Mouse (Mus musculus): ENCODE data around the gene Fam168a. TPM values are rescaled to one million over a fixed set of nuclear protein-coding genes. Genes with fewer than 3 reads are reported as not detected.
A peak's percentile ranks its signal among the peaks of the same experiment; 100 is the strongest.

Fam168a gene
- polyA plus RNA-seq, 1 experiment from 2014 or later, result 46.1 TPM

GRCm38 (mm10) chr7:100685061-100686030 lies 21.1 kb upstream of the Fam168a start:
- Histone ChIP-seq H3K36me3 (ENCODE audit: control insufficient read depth, insufficient read depth, low read length) (no peaks in the 10 kb centered on the region), H3K27ac (ENCODE audit: low read depth) (no peak overlapping the region), H3K9ac (ENCODE audit: low read length) (no peak overlapping the region), H3K4me1 (replicated peaks; ENCODE audit: control insufficient read depth, insufficient read depth, low read length) (no peaks in the 10 kb centered on the region), H3K4me3 (ENCODE audit: low read depth, low read length) (no peak overlapping the region), H3K4me2 (ENCODE audit: low read length) (no peak overlapping the region), H3K27me3 (replicated peaks; ENCODE audit: control insufficient read depth, insufficient read depth, low read length) (no peaks in the 10 kb centered on the region), H3K9me3 (ENCODE audit: control insufficient read depth, low read length) (no peaks in the 10 kb centered on the region)
- ATAC-seq (replicated peaks; ENCODE audit: low FRiP score, low TSS enrichment, low read depth) (peak; percentile 80; the same call in 1 of the 2 replicates), DNase-seq (ENCODE audit: low spot score) (peak; percentile 85)
- WGBS, result 37% methylated on average over 12 of the region's 13 CpGs

- no peak for DNase-seq (ENCODE audit: low spot score)
- H3K9me3 ChIP-seq (ENCODE audit: control insufficient read depth, low read length), result no peaks in the 10 kb centered on the region
- no peak overlapping the region for H3K4me3 ChIP-seq (ENCODE audit: low read depth, low read length)
- H3K4me1 ChIP-seq (replicated peaks; ENCODE audit: control insufficient read depth, insufficient read depth, low read length), result no peaks in the 10 kb centered on the region
- H3K27me3 ChIP-seq (replicated peaks; ENCODE audit: control insufficient read depth, insufficient read depth, low read length), result no peaks in the 10 kb centered on the region
- H3K27ac ChIP-seq (ENCODE audit: low read depth), result no peak overlapping the region
- H3K9ac ChIP-seq (ENCODE audit: low read length), result no peak overlapping the region
- WGBS, result 79% methylated on average over 7 of the region's 7 CpGs
- no peak for ATAC-seq (replicated peaks; ENCODE audit: low FRiP score, low TSS enrichment, low read depth)
- no peaks in the 10 kb centered on the region for H3K36me3 ChIP-seq (ENCODE audit: control insufficient read depth, insufficient read depth, low read length)
- no peak overlapping the region for H3K4me2 ChIP-seq (ENCODE audit: low read length)
Observed at GRCm38 (mm10) chr7:100688471-100688870, 18.0 kb upstream of the Fam168a start.

DNA sequence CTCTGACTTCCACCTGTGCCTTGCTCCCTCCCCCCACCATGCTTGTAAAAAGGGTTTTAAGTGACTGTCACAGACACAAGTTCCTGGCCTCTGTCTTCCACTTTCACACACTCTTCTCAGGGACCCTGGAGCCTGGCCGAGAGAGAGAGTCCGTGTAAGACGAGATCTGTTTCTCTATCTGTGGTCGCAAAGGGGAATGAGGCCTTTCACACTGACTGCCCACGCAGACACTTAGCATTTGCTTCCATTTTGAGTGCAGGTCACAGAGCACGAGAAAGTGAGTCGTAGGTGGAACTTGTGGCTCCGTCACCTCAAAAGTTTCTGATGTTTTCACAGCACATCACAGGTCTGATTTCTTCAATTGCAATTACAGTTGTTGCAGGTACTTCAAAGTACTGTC lies 13.2 kb upstream of the Fam168a start:
- Histone ChIP-seq H3K27me3 (replicated peaks; ENCODE audit: control insufficient read depth, insufficient read depth, low read length) (no peaks in the 10 kb centered on the region), H3K4me2 (ENCODE audit: low read length) (no peak overlapping the region), H3K9ac (ENCODE audit: low read length) (no peak overlapping the region), H3K27ac (ENCODE audit: low read depth) (no peak overlapping the region), H3K36me3 (ENCODE audit: control insufficient read depth, insufficient read depth, low read length) (no peaks in the 10 kb centered on the region), H3K4me1 (replicated peaks; ENCODE audit: control insufficient read depth, insufficient read depth, low read length) (no peaks in the 10 kb centered on the region), H3K9me3 (ENCODE audit: control insufficient read depth, low read length) (no peaks in the 10 kb centered on the region), H3K4me3 (ENCODE audit: low read depth, low read length) (no peak overlapping the region)
- ATAC-seq (replicated peaks; ENCODE audit: low FRiP score, low TSS enrichment, low read depth), result no peak
- DNase-seq (ENCODE audit: low spot score), result no peak
- 68% methylated on average over 8 of the region's 8 CpGs for WGBS

DNA sequence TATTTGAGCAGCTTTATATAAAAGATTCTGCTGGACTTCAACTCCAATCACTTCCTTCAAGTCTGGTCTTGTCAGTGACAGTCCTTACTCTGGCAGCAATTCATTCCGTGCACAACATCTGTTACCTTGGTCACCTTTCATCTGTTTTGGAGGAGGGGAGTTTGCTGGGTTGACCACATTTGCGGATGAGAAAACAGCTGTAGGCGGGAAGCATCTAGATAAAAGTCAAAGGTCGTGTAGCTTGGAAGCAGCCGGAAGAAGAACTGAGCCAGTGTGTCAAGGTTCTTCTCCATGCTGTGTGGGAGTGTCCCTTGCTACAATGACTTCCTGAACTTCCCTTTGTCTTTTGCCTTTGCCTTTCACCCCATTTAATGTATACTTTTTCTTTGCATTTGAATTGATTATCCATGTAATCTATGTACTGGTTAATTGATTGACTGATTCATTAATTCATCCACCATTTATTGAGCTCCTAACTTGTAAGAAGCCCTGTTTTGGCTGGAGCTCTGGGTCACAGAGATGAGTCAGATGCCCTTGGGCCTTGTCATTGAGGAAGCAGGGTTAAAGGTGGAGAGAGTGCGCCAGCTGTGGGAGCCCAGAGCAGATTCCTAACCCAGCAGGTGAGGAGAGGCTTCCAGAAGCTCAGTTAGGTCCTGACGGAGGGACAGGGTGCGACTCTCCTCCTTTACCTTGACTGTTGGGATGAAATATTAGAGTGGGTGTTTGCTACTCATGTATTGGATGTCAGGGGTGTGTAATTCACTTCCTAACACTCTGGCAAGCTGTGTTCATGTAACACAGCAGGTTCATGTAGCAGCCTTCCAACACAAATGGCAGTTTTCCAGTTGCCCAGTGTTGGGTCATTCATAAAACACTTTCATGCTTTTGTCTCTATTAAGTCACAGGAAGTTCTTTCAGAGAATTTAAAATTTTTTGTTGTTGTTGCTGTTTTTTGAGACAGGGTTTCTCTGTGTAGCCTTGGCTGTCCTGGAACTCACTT lies 6.4 kb upstream of the Fam168a start:
- H3K27ac ChIP-seq (ENCODE audit: low read depth), result no peak overlapping the region
- no peaks in the 10 kb centered on the region for H3K9me3 ChIP-seq (ENCODE audit: control insufficient read depth, low read length)
- H3K4me2 ChIP-seq (ENCODE audit: low read length), result no peak overlapping the region
- no peak overlapping the region for H3K9ac ChIP-seq (ENCODE audit: low read length)
- 51% methylated on average over 8 of the region's 8 CpGs for WGBS
- no peak overlapping the region for H3K4me3 ChIP-seq (ENCODE audit: low read depth, low read length)
- H3K27me3 ChIP-seq (replicated peaks; ENCODE audit: control insufficient read depth, insufficient read depth, low read length), result no peaks in the 10 kb centered on the region
- H3K4me1 ChIP-seq (replicated peaks; ENCODE audit: control insufficient read depth, insufficient read depth, low read length), result no peaks in the 10 kb centered on the region
- no peak for ATAC-seq (replicated peaks; ENCODE audit: low FRiP score, low TSS enrichment, low read depth)
- no peak for DNase-seq (ENCODE audit: low spot score)
- no peaks in the 10 kb centered on the region for H3K36me3 ChIP-seq (ENCODE audit: control insufficient read depth, insufficient read depth, low read length)

DNA sequence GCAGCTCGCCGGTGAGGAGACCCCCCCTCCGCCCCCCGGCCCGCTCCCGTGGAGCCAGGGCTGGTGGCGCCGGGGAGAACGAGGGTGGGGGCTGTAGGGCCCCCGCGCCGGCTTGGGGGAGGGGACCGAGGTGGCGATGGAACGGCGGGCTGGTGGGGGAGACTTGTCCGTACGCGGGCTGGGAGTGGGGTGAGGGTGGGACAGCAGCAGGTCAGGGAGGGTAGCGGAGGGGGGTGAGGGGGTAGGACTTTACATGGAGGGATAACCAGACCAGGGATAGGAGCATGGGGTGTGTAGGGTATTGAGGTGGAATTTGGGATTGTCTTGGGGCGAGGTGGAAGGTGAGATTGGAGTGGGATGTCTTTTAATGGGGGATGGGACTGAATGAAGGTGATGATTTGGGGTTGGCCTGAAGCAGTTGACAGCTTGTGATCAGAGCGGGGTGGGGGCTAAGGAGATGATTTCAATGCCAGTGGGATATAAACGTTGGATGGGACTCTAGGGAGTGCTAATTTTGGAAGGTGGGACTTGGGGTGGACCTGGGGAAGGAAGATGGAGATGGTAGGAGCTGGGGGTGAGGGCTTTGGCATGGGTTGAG lies 547 bp downstream of the Fam168a start:
- Histone ChIP-seq H3K27ac (ENCODE audit: low read depth) (peak overlapping the region; percentile 96), H3K4me3 (ENCODE audit: low read depth, low read length) (peak overlapping the region; percentile 76), H3K36me3 (ENCODE audit: control insufficient read depth, insufficient read depth, low read length) (no peaks in the 10 kb centered on the region), H3K4me2 (ENCODE audit: low read length) (peak overlapping the region; percentile 83), H3K9ac (ENCODE audit: low read length) (peak overlapping the region; percentile 84), H3K27me3 (replicated peaks; ENCODE audit: control insufficient read depth, insufficient read depth, low read length) (no peaks in the 10 kb centered on the region), H3K9me3 (ENCODE audit: control insufficient read depth, low read length) (no peaks in the 10 kb centered on the region), H3K4me1 (replicated peaks; ENCODE audit: control insufficient read depth, insufficient read depth, low read length) (peaks cover 15% of the 10 kb centered on the region)
- WGBS, result under 1% methylated on average over 23 of the region's 23 CpGs
- no peak for DNase-seq (ENCODE audit: low spot score)
- no peak; the same call in 1 of the 2 replicates for ATAC-seq (replicated peaks; ENCODE audit: low FRiP score, low TSS enrichment, low read depth)

DNA sequence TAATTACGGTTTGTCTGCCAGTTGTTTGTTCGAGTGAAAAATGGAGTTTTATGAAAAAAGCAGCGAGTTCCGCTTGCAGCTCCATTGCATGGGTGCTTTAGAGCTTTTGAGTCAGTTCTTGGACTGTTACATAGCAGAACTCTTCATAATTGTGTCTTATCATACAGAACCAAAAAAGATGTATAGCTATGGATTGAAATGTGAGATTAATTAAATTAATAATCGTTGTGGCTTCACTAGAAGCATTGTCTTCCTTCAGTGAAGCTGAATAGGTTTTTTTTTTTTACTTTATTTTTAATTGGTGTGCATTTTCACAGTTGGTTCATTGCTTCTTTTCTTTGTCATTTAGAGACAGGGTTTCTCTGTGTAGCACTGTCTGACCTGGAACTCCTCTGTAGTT lies 12.3 kb downstream of the Fam168a start:
- Histone ChIP-seq H3K4me1 (replicated peaks; ENCODE audit: control insufficient read depth, insufficient read depth, low read length) (peaks cover 4% of the 10 kb centered on the region; the same call in 1 of the 2 replicates), H3K4me3 (ENCODE audit: low read depth, low read length) (no peak overlapping the region), H3K36me3 (ENCODE audit: control insufficient read depth, insufficient read depth, low read length) (no peaks in the 10 kb centered on the region), H3K9me3 (ENCODE audit: control insufficient read depth, low read length) (no peaks in the 10 kb centered on the region), H3K27ac (ENCODE audit: low read depth) (no peak overlapping the region), H3K9ac (ENCODE audit: low read length) (no peak overlapping the region), H3K27me3 (replicated peaks; ENCODE audit: control insufficient read depth, insufficient read depth, low read length) (no peaks in the 10 kb centered on the region), H3K4me2 (ENCODE audit: low read length) (no peak overlapping the region)
- WGBS, result 91% methylated on average over 5 of the region's 5 CpGs
- no peak for ATAC-seq (replicated peaks; ENCODE audit: low FRiP score, low TSS enrichment, low read depth)
- DNase-seq (ENCODE audit: low spot score), result no peak

DNA sequence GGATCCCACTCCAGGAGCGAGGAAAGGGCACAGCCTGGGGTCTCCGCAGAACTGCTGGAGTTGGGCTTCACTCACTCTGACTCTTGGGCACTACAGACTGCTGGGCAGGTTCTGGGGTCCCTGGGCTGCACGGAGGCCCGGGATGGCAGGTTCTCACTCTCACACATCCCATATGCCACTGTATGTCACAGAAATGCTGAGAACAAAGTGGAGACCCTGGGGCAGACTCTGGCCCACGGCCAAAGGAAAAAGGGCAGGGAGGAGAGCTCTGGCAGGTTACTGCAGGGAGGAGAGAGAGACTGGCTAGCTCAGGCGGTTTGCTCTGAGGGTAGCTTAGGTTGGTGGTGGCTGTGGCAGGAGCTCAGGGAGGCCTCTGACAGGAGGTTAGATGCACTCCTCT lies 15.8 kb downstream of the Fam168a start:
- Histone ChIP-seq H3K4me3 (ENCODE audit: low read depth, low read length) (no peak overlapping the region), H3K4me2 (ENCODE audit: low read length) (no peak overlapping the region), H3K27me3 (replicated peaks; ENCODE audit: control insufficient read depth, insufficient read depth, low read length) (no peaks in the 10 kb centered on the region), H3K9me3 (ENCODE audit: control insufficient read depth, low read length) (no peaks in the 10 kb centered on the region), H3K4me1 (replicated peaks; ENCODE audit: control insufficient read depth, insufficient read depth, low read length) (peaks cover 5% of the 10 kb centered on the region; the same call in 1 of the 2 replicates), H3K36me3 (ENCODE audit: control insufficient read depth, insufficient read depth, low read length) (no peaks in the 10 kb centered on the region), H3K9ac (ENCODE audit: low read length) (no peak overlapping the region), H3K27ac (ENCODE audit: low read depth) (no peak overlapping the region)
- WGBS, result 73% methylated on average over 6 of the region's 6 CpGs
- DNase-seq (ENCODE audit: low spot score) (no peak), ATAC-seq (replicated peaks; ENCODE audit: low FRiP score, low TSS enrichment, low read depth) (no peak)
